Mouse (Mus musculus) central nervous system, embryonic 11.5 days (tissue): ENCODE measurements around the gene Insrr. TPM values are rescaled to one million over a fixed set of nuclear protein-coding genes. Genes with fewer than 3 reads are reported as not detected.

Experiments used
- polyA plus RNA-seq: library from polyadenylated mRNA; depleted of rRNA; stranded (reverse); fragments of >200 nt; gene quantifications from 2 replicates; pipeline ENCODE4 v1.2.3, GENCODE M21; 2012; rRNA removed

Insrr gene
- polyA plus RNA-seq = 1.1 and 1.8 TPM in 2 replicates

GRCm38 (mm10) chr3:87796736-87797334 is at the start of gene Insrr:
Gene Insrr, plus strand, starts transcription at chr3:87796951.

GRCm38 (mm10) chr3:87748431-87748830 is 48.3 kb upstream of the Insrr start, which contains the start of gene Lrrc71:
Gene Lrrc71, minus strand, starts transcription at chr3:87748625.

DNA sequence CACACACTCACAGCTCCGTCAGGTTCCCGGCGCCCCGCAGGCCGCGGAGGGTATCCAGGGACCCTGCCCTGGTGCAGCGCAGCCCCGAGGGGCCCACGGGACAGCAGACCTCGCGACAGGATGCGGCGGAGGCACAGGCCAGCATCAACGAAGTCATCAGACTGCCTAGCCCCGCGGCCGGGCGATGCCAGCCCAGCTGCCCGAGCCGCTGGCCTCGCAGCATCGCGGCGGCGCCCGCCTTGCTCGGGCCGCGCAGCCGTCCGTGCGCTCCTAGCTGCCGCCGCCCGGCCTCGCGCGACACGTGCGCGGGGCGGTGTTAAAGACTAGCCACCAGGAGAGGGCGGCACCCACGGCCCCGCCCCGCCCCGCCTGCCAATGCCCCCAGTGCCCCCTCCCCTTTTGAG is 1.8 kb upstream of the Insrr start, which contains the start of gene Ntrk1:
TSS of gene Ntrk1 (minus strand) at position 241 of the 404 bp plus-strand sequence.

DNA sequence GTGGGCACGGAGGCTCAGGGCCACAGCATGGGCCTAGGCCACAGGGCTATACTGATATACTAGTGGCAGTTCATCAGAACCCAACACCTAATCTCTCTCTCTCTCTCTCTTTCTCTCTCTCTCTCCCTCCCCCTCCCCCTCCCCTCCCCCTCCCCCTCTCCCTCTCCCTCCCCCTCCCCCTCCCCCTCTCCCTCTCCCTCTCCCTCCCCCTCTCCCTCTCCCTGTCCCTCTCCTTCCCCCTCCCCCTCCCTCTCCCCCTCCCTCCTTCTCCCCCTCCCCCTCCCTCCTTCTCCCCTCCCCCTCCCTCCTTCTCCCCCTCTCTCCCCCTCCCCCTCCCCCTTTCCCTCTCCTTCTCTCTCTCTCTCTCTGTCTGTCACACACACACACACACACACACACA is 27.5 kb downstream of the Insrr start, which contains the start of gene Pear1:
TSS of gene Pear1 (minus strand) at position 101 of the 400 bp plus-strand sequence.

DNA sequence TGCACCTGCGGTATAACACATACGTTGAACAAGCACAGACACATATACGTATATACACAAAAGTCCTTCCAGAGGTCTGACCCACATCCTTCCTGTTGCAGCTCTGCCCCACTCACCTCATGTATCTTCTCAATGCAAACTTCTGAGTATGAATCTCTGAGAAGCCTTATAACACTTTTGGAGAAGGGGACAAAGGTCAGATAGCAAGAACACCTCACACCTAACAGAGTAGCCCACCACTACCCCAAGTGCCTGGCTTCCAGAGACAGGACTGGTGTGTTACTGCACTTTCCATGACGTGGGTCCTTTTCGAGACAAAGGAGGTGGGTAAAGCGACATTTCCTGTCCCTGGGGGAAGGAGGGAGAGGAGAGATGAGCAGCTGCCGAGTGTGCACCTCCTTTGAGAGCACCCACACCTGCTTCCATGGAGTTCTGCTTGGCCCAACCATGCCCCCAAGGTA is 49.9 kb downstream of the Insrr start, which contains the start of gene Sh2d2a:
TSS of gene Sh2d2a (plus strand) at position 106 of the 461 bp plus-strand sequence.

Other genes starting within 250 kb of the Insrr start
- gene Arhgef11, start 179.4 kb upstream of the Insrr start, polyA plus RNA-seq = 19.2 and 24.8 TPM in 2 replicates
- 0.40 and 0.42 TPM in 2 replicates for gene Lrrc71, start 48.3 kb upstream of the Insrr start, polyA plus RNA-seq
- gene Ntrk1, start 1.8 kb upstream of the Insrr start, polyA plus RNA-seq = 4.3 and 7.1 TPM in 2 replicates
- 12.5 and 18.4 TPM in 2 replicates for gene Pear1, start 27.4 kb downstream of the Insrr start, polyA plus RNA-seq
- 0.02 TPM in 1 of 2 replicates, not detected in the other for gene Sh2d2a, start 49.8 kb downstream of the Insrr start, polyA plus RNA-seq
- 55.2 and 62.6 TPM in 2 replicates for gene Prcc, start 88.7 kb downstream of the Insrr start, polyA plus RNA-seq
- gene Hdgf, start 109.4 kb downstream of the Insrr start, polyA plus RNA-seq = 241 and 830 TPM in 2 replicates
- gene Mrpl24, start 122.6 kb downstream of the Insrr start, polyA plus RNA-seq = 127 and 138 TPM in 2 replicates
- 36.5 and 49.1 TPM in 2 replicates for gene Isg20l2, start 133.4 kb downstream of the Insrr start, polyA plus RNA-seq
- 39.7 and 44.0 TPM in 2 replicates for gene Rrnad1, start 133.8 kb downstream of the Insrr start, polyA plus RNA-seq
- gene Crabp2, start 151.7 kb downstream of the Insrr start, polyA plus RNA-seq = 308 and 462 TPM in 2 replicates
- gene Nes, start 174.1 kb downstream of the Insrr start, polyA plus RNA-seq = 85.7 and 264 TPM in 2 replicates
- gene Bcan, start 203.3 kb downstream of the Insrr start, polyA plus RNA-seq = 0.38 and 0.47 TPM in 2 replicates
- gene Hapln2, start 230.6 kb downstream of the Insrr start, polyA plus RNA-seq = 0.24 and 0.36 TPM in 2 replicates
- 22.8 and 45.2 TPM in 2 replicates for gene Gpatch4, start 246.2 kb downstream of the Insrr start, polyA plus RNA-seq